Mouse (Mus musculus) limb, embryonic 13.5 days (tissue): ENCODE measurements around the gene Plekha3. TPM values are rescaled to one million over a fixed set of nuclear protein-coding genes. Genes with fewer than 3 reads are reported as not detected.

Source experiments
- ATAC-seq: fragments of 200-750 bp; cut with Nextera tagmentation; 2 replicates; pipeline ENCODE4 v1.8.0; 2017; ENCODE audit warnings: low read depth, moderate number of reproducible peaks, moderate TSS enrichment; ENCODE audit not compliant: low FRiP score
- H3K27ac ChIP-seq: fragments of 300-500 bp; sonication (generic); 2 replicates; pipeline ENCODE4 v1.5.1; 2015; ENCODE audit warnings: inconsistent platforms, mild to moderate bottlenecking, moderate library complexity
- H3K27me3 ChIP-seq: fragments of 300-500 bp; sonication (generic); 2 replicates; pipeline ENCODE4 v1.6.1; 2015; ENCODE audit warnings: mild to moderate bottlenecking, inconsistent platforms
- H3K36me3 ChIP-seq: fragments of 300-500 bp; sonication (generic); 2 replicates; pipeline ENCODE4 v1.6.1; 2015; ENCODE audit warnings: inconsistent platforms, mild to moderate bottlenecking, moderate library complexity
- H3K4me1 ChIP-seq: fragments of 300-500 bp; sonication (generic); 2 replicates; pipeline ENCODE4 v1.6.1; 2015; ENCODE audit warnings: inconsistent platforms
- H3K4me2 ChIP-seq: fragments of 300-500 bp; sonication (generic); replicated peaks from 2 replicates; pipeline ENCODE4 v1.6.1; 2015; ENCODE audit warnings: inconsistent platforms, mild to moderate bottlenecking, moderate library complexity
- H3K4me3 ChIP-seq: fragments of 300-500 bp; sonication (generic); 2 replicates; pipeline ENCODE4 v1.5.1; 2015; ENCODE audit warnings: moderate library complexity, mild to moderate bottlenecking, inconsistent platforms
- H3K9ac ChIP-seq: fragments of 300-500 bp; sonication (generic); 2 replicates; pipeline ENCODE4 v1.6.1; 2015; ENCODE audit warnings: mild to moderate bottlenecking, inconsistent platforms
- H3K9me3 ChIP-seq: fragments of 300-500 bp; sonication (generic); 2 replicates; pipeline ENCODE4 v1.6.1; 2016; ENCODE audit warnings: inconsistent platforms
- WGBS: fragments of 180-500 bp; shearing (Covaris S2); methylation state at CpG from one replicate; pipeline ENCODE4 v1.1.7; 2015; 5-methylcytosine and 5-hydroxymethylcytosine counted together
- polyA plus RNA-seq: library from polyadenylated mRNA; unstranded; fragments of >200 nt; fragmentation: Nextera tagmentation; extraction: Ambion mirVana; gene quantifications from 2 replicates; pipeline ENCODE4 v1.2.1, GENCODE M21; 2015

Plekha3 gene
- polyA plus RNA-seq, 1 experiment from 2014 or later: 9.6 TPM

- H3K4me1 ChIP-seq: peaks cover 10% of the 10 kb centered on the region
- H3K4me3 ChIP-seq: no peak overlapping the region
- ATAC-seq: no peak
- H3K27ac ChIP-seq: no peak overlapping the region
- H3K36me3 ChIP-seq: peaks cover 22% of the 10 kb centered on the region
- no peaks in the 10 kb centered on the region for H3K27me3 ChIP-seq
- H3K4me2 ChIP-seq: no peak overlapping the region
- 72% methylated on average over 13 of the region's 13 CpGs for WGBS
- no peak overlapping the region for H3K9ac ChIP-seq
- no peaks in the 10 kb centered on the region for H3K9me3 ChIP-seq
Observed at GRCm38 (mm10) chr2:76658551-76658950, 16.5 kb upstream of the Plekha3 start.

- 31% methylated on average over 7 of the region's 8 CpGs for WGBS
- Histone ChIP-seq H3K4me1 (peaks cover 10% of the 10 kb centered on the region), H3K9me3 (no peaks in the 10 kb centered on the region), H3K27me3 (no peaks in the 10 kb centered on the region), H3K27ac (no peak overlapping the region), H3K36me3 (peaks cover 29% of the 10 kb centered on the region), H3K4me3 (no peak overlapping the region), H3K4me2 (no peak overlapping the region), H3K9ac (no peak overlapping the region)
- ATAC-seq: no peak
Observed at GRCm38 (mm10) chr2:76659419-76659818, 15.7 kb upstream of the Plekha3 start.

GRCm38 (mm10) chr2:76665531-76665930, 9.6 kb upstream of the Plekha3 start:
- no peaks in the 10 kb centered on the region for H3K9me3 ChIP-seq
- no peaks in the 10 kb centered on the region for H3K27me3 ChIP-seq
- no peak overlapping the region for H3K9ac ChIP-seq
- WGBS: 93% methylated on average over 7 of the region's 7 CpGs
- H3K36me3 ChIP-seq: peaks cover 49% of the 10 kb centered on the region
- no peak for ATAC-seq
- no peaks in the 10 kb centered on the region for H3K4me1 ChIP-seq
- H3K27ac ChIP-seq: no peak overlapping the region
- no peak overlapping the region for H3K4me2 ChIP-seq
- no peak overlapping the region for H3K4me3 ChIP-seq

GRCm38 (mm10) chr2:76667200-76667599, 7.9 kb upstream of the Plekha3 start:
- H3K9me3 ChIP-seq: no peaks in the 10 kb centered on the region
- no peak for ATAC-seq
- H3K9ac ChIP-seq: no peak overlapping the region
- no peak overlapping the region for H3K4me2 ChIP-seq
- WGBS: 76% methylated on average over 5 of the region's 5 CpGs
- no peaks in the 10 kb centered on the region for H3K27me3 ChIP-seq
- no peak overlapping the region for H3K4me3 ChIP-seq
- H3K36me3 ChIP-seq: peaks cover 39% of the 10 kb centered on the region
- H3K27ac ChIP-seq: no peak overlapping the region
- peaks cover 12% of the 10 kb centered on the region for H3K4me1 ChIP-seq

- Histone ChIP-seq H3K27me3 (no peaks in the 10 kb centered on the region), H3K36me3 (peaks cover 5% of the 10 kb centered on the region; the same call in 1 of the 2 replicates), H3K4me3 (peak overlapping the region; percentile 51), H3K9me3 (no peaks in the 10 kb centered on the region), H3K9ac (peak overlapping the region; percentile 75), H3K27ac (no peak overlapping the region), H3K4me2 (peak overlapping the region; percentile 68), H3K4me1 (peaks cover 25% of the 10 kb centered on the region)
- WGBS: 79% methylated on average over 6 of the region's 6 CpGs
- ATAC-seq: no peak
Observed at GRCm38 (mm10) chr2:76671641-76672040, 3.4 kb upstream of the Plekha3 start.

DNA sequence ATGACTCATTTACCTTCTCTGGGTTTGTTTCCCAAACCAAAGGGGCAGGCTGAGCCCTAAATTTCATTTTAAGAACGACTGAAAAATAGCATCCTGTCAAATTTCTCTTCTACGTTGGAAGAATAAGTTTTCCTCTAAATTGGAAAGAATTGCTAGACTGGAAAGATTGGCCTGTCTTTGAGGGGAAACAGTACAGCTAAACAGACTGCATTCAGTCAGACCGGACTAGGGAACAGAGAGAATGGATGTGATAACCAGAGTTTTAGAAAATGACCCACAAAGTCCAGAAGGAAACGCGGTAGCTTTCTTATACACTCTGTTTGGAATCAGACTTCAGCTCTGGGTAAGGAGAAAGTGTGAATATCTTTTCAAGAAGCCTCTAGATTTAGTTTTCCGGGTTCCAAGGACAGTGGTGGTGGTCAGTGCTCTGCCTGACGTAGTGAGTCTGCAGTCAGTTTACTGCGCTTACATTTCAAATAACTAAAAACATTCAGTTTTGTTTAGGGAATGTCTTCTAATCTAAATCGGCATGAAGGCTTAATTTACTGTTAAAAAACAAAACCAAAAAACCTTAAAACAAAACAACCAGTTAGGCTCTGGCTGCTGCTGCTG, 2.8 kb upstream of the Plekha3 start:
- peak overlapping the region; percentile 88 for H3K27ac ChIP-seq
- H3K4me2 ChIP-seq: peak overlapping the region; percentile 68
- H3K9ac ChIP-seq: peak overlapping the region; percentile 75
- peaks cover 29% of the 10 kb centered on the region for H3K4me1 ChIP-seq
- no peaks in the 10 kb centered on the region for H3K9me3 ChIP-seq
- no peak for ATAC-seq
- peaks cover 5% of the 10 kb centered on the region; the same call in 1 of the 2 replicates for H3K36me3 ChIP-seq
- 26% methylated on average over 9 of the region's 9 CpGs for WGBS
- peak overlapping the region; percentile 51 for H3K4me3 ChIP-seq
- no peaks in the 10 kb centered on the region for H3K27me3 ChIP-seq

- H3K36me3 ChIP-seq: peaks cover 5% of the 10 kb centered on the region; the same call in 1 of the 2 replicates
- H3K27me3 ChIP-seq: no peaks in the 10 kb centered on the region
- peak within 1 kb of the TSS; percentile 88 for H3K27ac ChIP-seq
- H3K4me1 ChIP-seq: peaks cover 32% of the 10 kb centered on the region
- no peaks in the 10 kb centered on the region for H3K9me3 ChIP-seq
- H3K4me2 ChIP-seq: peak within 1 kb of the TSS; percentile 68
- peak within 1 kb of the TSS; percentile 51 for H3K4me3 ChIP-seq
- peak; percentile 92 for ATAC-seq
- peak within 1 kb of the TSS; percentile 75 for H3K9ac ChIP-seq
- under 1% methylated on average over 17 of the region's 17 CpGs for WGBS
Observed at GRCm38 (mm10) chr2:76672966-76673392, 2.1 kb upstream of the Plekha3 start, which contains the start of gene Fkbp7. Fkbp7 (minus strand) TSS chr2:76673116.

GRCm38 (mm10) chr2:76673472-76674081, 1.5 kb upstream of the Plekha3 start:
- peak overlapping the region; percentile 68 for H3K4me2 ChIP-seq
- H3K27me3 ChIP-seq: no peaks in the 10 kb centered on the region
- ATAC-seq: no peak
- no peak overlapping the region for H3K9ac ChIP-seq
- H3K4me3 ChIP-seq: peak overlapping the region; percentile 51
- WGBS: 48% methylated on average over 7 of the region's 7 CpGs
- 0 out of 2 replicates have a peak overlapping the region, but pooled peaks have one; percentile 88 for H3K27ac ChIP-seq
- H3K36me3 ChIP-seq: peaks cover 8% of the 10 kb centered on the region; the same call in 1 of the 2 replicates
- H3K4me1 ChIP-seq: peaks cover 32% of the 10 kb centered on the region
- no peaks in the 10 kb centered on the region for H3K9me3 ChIP-seq

DNA sequence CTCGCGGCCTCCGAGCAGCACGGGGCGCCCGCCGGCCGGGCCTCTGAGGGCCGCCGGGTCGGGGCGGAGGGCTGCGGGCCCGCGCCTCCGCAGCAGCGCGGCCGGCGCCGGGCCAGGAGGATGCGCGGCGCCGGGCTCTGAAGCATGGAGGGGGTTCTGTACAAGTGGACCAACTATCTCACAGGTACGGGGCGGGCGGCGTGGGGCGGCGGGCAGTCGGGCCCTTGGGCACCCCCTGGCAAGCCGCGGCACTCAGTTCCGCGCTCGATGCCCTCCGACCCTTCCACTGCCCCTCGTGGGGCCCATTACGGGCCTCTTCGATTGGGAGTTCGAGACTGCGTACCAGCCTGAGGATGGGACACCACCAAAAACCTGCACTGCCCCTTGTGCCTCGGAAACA, 370 bp downstream of the Plekha3 start:
- under 1% methylated on average over 41 of the region's 44 CpGs for whole genome bisulfite sequencing
- Histone ChIP-seq H3K4me1 (peaks cover 32% of the 10 kb centered on the region), H3K36me3 (peaks cover 15% of the 10 kb centered on the region), H3K4me3 (peak overlapping the region; percentile 94), H3K27me3 (no peaks in the 10 kb centered on the region), H3K9ac (peak overlapping the region; percentile 89), H3K27ac (peak overlapping the region; percentile 87), H3K9me3 (no peaks in the 10 kb centered on the region), H3K4me2 (peak overlapping the region; percentile 72)
- ATAC-seq: peak; percentile 38

GRCm38 (mm10) chr2:76675949-76676348, 868 bp downstream of the Plekha3 start:
- Histone ChIP-seq H3K27me3 (no peaks in the 10 kb centered on the region), H3K4me2 (peak overlapping the region; percentile 72), H3K27ac (no peak overlapping the region), H3K4me1 (peaks cover 32% of the 10 kb centered on the region), H3K9me3 (no peaks in the 10 kb centered on the region), H3K36me3 (peaks cover 20% of the 10 kb centered on the region), H3K4me3 (peak overlapping the region; percentile 94), H3K9ac (peak overlapping the region; percentile 89)
- 7% methylated on average over 4 of the region's 4 CpGs for WGBS
- no peak for ATAC-seq

- H3K4me3 ChIP-seq: peak overlapping the region; percentile 94
- H3K36me3 ChIP-seq: peaks cover 25% of the 10 kb centered on the region
- no peaks in the 10 kb centered on the region for H3K9me3 ChIP-seq
- ATAC-seq: no peak
- no peaks in the 10 kb centered on the region for H3K27me3 ChIP-seq
- H3K9ac ChIP-seq: peak overlapping the region; percentile 89
- H3K4me1 ChIP-seq: peaks cover 26% of the 10 kb centered on the region
- peak overlapping the region; percentile 72 for H3K4me2 ChIP-seq
- 46% methylated on average over 13 of the region's 13 CpGs for WGBS
- no peak overlapping the region for H3K27ac ChIP-seq
Observed at GRCm38 (mm10) chr2:76676401-76677226, 1.5 kb downstream of the Plekha3 start.

- ATAC-seq: no peak
- whole genome bisulfite sequencing: 84% methylated on average over 8 of the region's 8 CpGs
- Histone ChIP-seq H3K9ac (no peak overlapping the region), H3K27ac (no peak overlapping the region), H3K4me1 (0 out of 2 replicates have a peak, but pooled peaks cover 3% of the 10 kb centered on the region), H3K36me3 (peaks cover 79% of the 10 kb centered on the region), H3K4me3 (no peak overlapping the region), H3K4me2 (no peak overlapping the region), H3K9me3 (no peaks in the 10 kb centered on the region), H3K27me3 (no peaks in the 10 kb centered on the region)
Observed at GRCm38 (mm10) chr2:76682301-76682700, 7.2 kb downstream of the Plekha3 start.
